Mouse (Mus musculus): ENCODE measurements around the gene Trim80. TPM values are rescaled to one million over a fixed set of nuclear protein-coding genes. Genes with fewer than 3 reads are reported as not detected.

The Trim80 gene
- polyA plus RNA-seq, 1 experiment from 2014 or later, result 0.16 TPM

DNA sequence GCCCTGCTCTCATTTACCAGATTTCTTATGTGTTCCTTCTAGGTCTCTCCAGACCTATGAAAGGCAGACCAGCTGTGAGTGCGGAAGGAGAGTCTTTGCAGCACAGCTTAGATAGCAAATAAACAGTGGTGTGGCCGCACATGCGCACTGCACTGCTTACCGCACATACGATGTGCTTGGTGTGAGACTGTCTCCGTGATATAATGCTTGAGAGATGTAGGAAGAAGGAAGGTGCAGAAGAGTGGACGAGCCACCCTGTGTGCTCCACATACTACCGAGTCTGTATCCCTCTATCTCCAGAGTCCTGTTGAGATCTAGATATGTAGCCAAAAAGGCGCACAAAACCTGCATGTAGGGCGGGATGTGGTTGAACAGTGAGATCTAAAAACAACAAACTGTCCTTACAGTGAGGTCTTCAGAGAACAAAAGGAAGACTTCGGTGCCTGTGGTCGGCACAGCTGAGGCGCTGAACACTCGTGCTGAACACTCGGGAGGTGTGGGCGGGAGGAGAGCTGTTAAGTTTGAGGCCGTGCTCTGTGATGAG is 33.4 kb upstream of the Trim80 start:
- Histone ChIP-seq H3K9me3 (ENCODE audit: control insufficient read depth, low read length) (no peaks in the 10 kb centered on the region), H3K27ac (ENCODE audit: low read depth, low read length) (no peak overlapping the region), H3K4me1 (replicated peaks; ENCODE audit: control insufficient read depth, insufficient read depth, low read length) (peaks cover 32% of the 10 kb centered on the region), H3K4me3 (ENCODE audit: low read depth, low read length) (no peak overlapping the region), H3K36me3 (ENCODE audit: control insufficient read depth, insufficient read depth, low read length) (no peaks in the 10 kb centered on the region; the same call in 1 of the 2 replicates), H3K9ac (ENCODE audit: low read length) (no peak overlapping the region), H3K27me3 (ENCODE audit: control insufficient read depth, insufficient read depth, low read length) (no peaks in the 10 kb centered on the region), H3K4me2 (ENCODE audit: low read depth, low read length, severe bottlenecking) (no peak overlapping the region)
- ATAC-seq (replicated peaks; ENCODE audit: low FRiP score), result no peak
- WGBS, result 95% methylated on average over 17 of the region's 17 CpGs
- no peak for DNase-seq (ENCODE audit: low spot score)

DNA sequence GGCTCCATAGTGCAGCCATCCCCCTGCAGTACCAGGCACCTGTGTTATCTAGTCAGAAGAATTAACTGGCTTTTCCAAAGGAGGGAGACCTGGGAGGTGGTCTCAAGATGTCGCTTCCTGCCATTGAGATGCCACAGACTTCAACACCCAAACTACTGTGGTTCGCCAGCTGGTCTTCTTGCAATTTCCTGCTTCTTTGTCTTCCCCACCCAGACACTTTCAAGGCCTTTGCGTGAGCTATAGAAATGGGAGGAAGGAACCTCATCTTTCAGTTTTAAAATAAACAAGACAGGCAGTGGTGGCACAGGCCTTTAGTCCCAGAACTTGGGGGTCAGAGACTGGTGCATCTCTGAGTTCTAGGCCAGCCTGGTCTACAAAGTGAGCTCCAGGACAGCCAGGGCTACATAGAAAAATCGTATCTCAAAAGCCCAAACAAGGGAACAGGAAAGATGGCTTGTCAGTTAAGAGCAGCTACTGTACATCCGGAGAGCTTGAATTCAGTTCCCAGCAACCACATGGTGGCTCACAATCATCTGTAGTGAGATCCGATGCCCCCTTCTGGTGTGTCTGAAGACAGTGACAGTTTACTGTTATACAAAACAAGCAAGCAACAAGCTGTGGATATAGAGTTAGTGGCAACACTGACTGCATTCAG is 32.0 kb upstream of the Trim80 start:
- Histone ChIP-seq H3K9me3 (ENCODE audit: control insufficient read depth, low read length) (no peaks in the 10 kb centered on the region), H3K27ac (ENCODE audit: low read depth, low read length) (peak overlapping the region; percentile 96), H3K36me3 (ENCODE audit: control insufficient read depth, insufficient read depth, low read length) (no peaks in the 10 kb centered on the region; the same call in 1 of the 2 replicates), H3K9ac (ENCODE audit: low read length) (peak overlapping the region; percentile 58), H3K4me3 (ENCODE audit: low read depth, low read length) (no peak overlapping the region), H3K4me2 (ENCODE audit: low read depth, low read length, severe bottlenecking) (peak overlapping the region; percentile 40; the same call in 1 of the 2 replicates), H3K27me3 (ENCODE audit: control insufficient read depth, insufficient read depth, low read length) (no peaks in the 10 kb centered on the region), H3K4me1 (replicated peaks; ENCODE audit: control insufficient read depth, insufficient read depth, low read length) (peaks cover 39% of the 10 kb centered on the region)
- DNase-seq (ENCODE audit: low spot score) (no peak), ATAC-seq (replicated peaks; ENCODE audit: low FRiP score) (no peak)
- whole genome bisulfite sequencing, result 71% methylated on average over 6 of the region's 6 CpGs

DNA sequence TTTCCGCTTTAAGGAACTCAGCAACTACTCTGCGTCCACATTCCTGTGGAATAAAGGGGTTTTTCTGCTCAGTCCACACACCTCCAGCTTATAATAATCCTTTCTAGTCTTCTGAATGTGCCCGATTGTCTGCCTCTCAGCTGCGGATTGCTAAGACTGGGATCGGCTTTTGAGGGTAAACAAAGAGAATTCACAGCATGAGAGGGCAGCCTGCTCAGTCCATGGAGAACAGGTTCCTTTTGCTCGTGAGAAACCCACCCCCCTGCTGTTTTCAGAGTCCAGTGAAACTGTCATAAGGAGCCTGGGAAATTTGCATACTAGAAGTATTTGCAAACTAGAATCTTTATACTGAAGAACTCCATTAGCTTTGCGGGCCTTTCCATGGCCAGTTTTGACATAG is 30.8 kb upstream of the Trim80 start:
- Histone ChIP-seq H3K4me2 (ENCODE audit: low read depth, low read length, severe bottlenecking) (peak overlapping the region; percentile 40; the same call in 1 of the 2 replicates), H3K27me3 (ENCODE audit: control insufficient read depth, insufficient read depth, low read length) (no peaks in the 10 kb centered on the region), H3K27ac (ENCODE audit: low read depth, low read length) (peak overlapping the region; percentile 96), H3K9me3 (ENCODE audit: control insufficient read depth, low read length) (no peaks in the 10 kb centered on the region), H3K4me1 (replicated peaks; ENCODE audit: control insufficient read depth, insufficient read depth, low read length) (peaks cover 39% of the 10 kb centered on the region), H3K4me3 (ENCODE audit: low read depth, low read length) (no peak overlapping the region; the same call in 1 of the 2 replicates), H3K36me3 (ENCODE audit: control insufficient read depth, insufficient read depth, low read length) (no peaks in the 10 kb centered on the region; the same call in 1 of the 2 replicates), H3K9ac (ENCODE audit: low read length) (peak overlapping the region; percentile 58)
- DNase-seq (ENCODE audit: low spot score) (peak; percentile 78), ATAC-seq (replicated peaks; ENCODE audit: low FRiP score) (peak; percentile 60)
- 10% methylated on average over 7 of the region's 7 CpGs for WGBS

DNA sequence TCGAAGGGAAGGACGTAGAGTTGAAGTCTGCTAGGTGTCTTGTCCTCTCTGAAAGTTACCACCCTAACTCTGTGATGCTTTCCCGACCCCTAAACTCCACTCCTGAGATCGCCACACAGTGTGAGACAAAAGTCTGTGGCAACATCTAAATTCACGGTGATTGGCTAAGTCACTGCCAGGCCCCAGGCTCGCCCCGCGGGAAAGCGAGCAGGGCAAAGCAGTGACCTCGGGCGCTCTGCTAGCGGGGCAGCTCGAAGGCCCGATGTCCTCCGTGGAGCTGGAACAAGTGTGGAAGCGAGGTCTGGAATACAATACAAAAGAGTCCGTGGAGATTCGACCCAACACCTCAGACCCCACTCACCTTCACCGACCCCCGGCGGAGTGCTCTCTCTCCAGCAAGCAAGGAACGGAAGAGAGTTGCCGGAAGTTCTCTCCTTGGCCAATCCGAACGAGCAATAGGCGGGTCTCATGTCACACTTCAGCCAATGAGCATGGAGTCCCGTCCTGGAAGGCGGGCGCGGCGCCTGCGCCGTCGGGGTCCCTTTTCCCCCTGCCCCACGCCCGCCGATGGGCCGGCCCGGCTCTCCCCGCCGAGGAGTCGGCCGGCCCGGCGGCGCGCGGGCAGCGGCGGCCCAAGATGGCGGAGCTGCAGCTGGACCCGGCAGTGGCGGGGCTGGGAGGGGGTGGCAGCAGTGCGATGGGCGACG is 20.7 kb upstream of the Trim80 start, which contains the start of the genes Atp5h and Kctd2:
Gene Atp5h (minus strand): TSS at position 432 of the 707 bp plus-strand sequence.
Gene Kctd2 (plus strand): TSS at position 598 of the 707 bp plus-strand sequence.
- Histone ChIP-seq H3K36me3 (ENCODE audit: control insufficient read depth, insufficient read depth, low read length) (peaks cover 2% of the 10 kb centered on the region; the same call in 1 of the 2 replicates), H3K4me3 (ENCODE audit: low read depth, low read length) (peak within 1 kb of the TSS; percentile 91)
- under 1% methylated on average over 50 of the region's 56 CpGs for WGBS

DNA sequence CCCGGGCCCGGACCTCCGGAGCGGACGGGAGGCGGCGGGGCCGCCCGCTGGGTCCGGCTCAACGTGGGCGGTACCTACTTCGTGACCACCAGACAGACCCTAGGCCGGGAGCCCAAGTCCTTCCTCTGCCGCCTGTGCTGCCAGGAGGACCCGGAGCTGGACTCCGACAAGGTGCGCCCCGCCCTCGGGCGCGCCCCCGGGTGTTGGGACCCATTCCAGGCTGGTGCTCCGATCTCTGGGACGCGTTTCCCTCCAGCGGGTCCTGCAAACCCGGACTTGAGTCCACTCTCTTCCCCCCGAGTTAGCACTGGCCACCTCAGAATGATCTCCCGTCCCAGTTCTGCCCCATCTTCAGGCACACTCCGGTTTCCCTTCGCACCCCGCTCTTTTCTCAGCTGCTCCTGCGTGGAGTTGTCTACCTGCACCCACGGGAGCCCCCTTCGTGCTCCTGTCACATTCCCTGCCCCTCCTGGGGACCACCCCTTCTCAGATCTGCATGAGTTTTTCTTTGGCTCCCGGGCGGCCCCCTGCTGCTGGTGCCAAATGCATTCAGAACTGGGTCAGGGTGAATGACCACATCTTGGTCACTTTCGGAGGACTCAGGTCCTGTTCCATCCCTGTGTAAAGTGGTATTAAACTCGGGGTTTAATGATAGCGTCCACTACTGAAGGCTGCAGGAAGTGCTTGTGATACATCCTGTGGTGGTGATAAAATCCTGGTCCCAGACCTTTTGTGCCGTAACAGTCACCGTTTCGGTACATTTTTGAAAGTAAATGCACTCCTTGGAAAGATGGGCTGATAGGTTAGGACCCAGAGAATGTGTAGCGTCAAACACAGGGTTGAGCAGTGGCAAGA is 19.8 kb upstream of the Trim80 start:
- no peaks in the 10 kb centered on the region for H3K27me3 ChIP-seq (ENCODE audit: control insufficient read depth, insufficient read depth, low read length)
- no peaks in the 10 kb centered on the region for H3K9me3 ChIP-seq (ENCODE audit: control insufficient read depth, low read length)
- peak; percentile 81 for DNase-seq (ENCODE audit: low spot score)
- peaks cover 2% of the 10 kb centered on the region; the same call in 1 of the 2 replicates for H3K36me3 ChIP-seq (ENCODE audit: control insufficient read depth, insufficient read depth, low read length)
- H3K4me3 ChIP-seq (ENCODE audit: low read depth, low read length), result peak overlapping the region; percentile 91
- 2% methylated on average over 43 of the region's 45 CpGs for WGBS
- H3K27ac ChIP-seq (ENCODE audit: low read depth, low read length), result peak overlapping the region; percentile 71
- H3K4me1 ChIP-seq (replicated peaks; ENCODE audit: control insufficient read depth, insufficient read depth, low read length), result peaks cover 8% of the 10 kb centered on the region
- peak; percentile 76 for ATAC-seq (replicated peaks; ENCODE audit: low FRiP score)
- peak overlapping the region; percentile 78 for H3K4me2 ChIP-seq (ENCODE audit: low read depth, low read length, severe bottlenecking)
- peak overlapping the region; percentile 95 for H3K9ac ChIP-seq (ENCODE audit: low read length)

More for the DNA sequence above, 20.7 kb upstream of the Trim80 start, which contains the start of the genes Atp5h and Kctd2:
- Histone ChIP-seq H3K9ac (ENCODE audit: low read length) (peak within 1 kb of the TSS; percentile 95), H3K4me1 (replicated peaks; ENCODE audit: control insufficient read depth, insufficient read depth, low read length) (peaks cover 8% of the 10 kb centered on the region), H3K9me3 (ENCODE audit: control insufficient read depth, low read length) (no peaks in the 10 kb centered on the region), H3K27ac (ENCODE audit: low read depth, low read length) (peak within 1 kb of the TSS; percentile 71), H3K4me2 (ENCODE audit: low read depth, low read length, severe bottlenecking) (peak within 1 kb of the TSS; percentile 81), H3K27me3 (ENCODE audit: control insufficient read depth, insufficient read depth, low read length) (no peaks in the 10 kb centered on the region)
- DNase-seq (ENCODE audit: low spot score) (peak; percentile 98), ATAC-seq (replicated peaks; ENCODE audit: low FRiP score) (peak; percentile 98)

DNA sequence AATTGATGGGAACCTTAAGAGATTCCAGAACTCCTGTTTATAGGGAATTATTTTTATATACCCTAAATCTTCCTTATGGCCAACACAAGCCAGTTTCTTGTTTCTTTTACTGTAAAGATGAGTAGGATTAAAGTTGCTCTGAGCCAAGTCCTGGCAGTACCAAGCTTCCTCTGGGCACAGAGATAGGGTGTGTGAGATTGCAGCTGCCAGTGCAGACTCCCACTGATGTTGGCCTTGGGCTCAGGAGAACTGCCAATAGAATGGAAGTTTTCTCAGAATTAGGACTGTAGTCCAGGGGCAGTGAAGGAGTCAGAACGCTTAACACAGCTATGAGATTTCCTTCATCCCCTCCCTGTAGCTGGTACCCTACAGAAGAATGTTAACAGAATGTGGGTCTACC is 19.0 kb upstream of the Trim80 start:
- Histone ChIP-seq H3K9ac (ENCODE audit: low read length) (no peak overlapping the region; the same call in 1 of the 2 replicates), H3K27ac (ENCODE audit: low read depth, low read length) (no peak overlapping the region), H3K27me3 (ENCODE audit: control insufficient read depth, insufficient read depth, low read length) (no peaks in the 10 kb centered on the region), H3K4me2 (ENCODE audit: low read depth, low read length, severe bottlenecking) (peak overlapping the region; percentile 78), H3K4me1 (replicated peaks; ENCODE audit: control insufficient read depth, insufficient read depth, low read length) (peaks cover 8% of the 10 kb centered on the region), H3K9me3 (ENCODE audit: control insufficient read depth, low read length) (no peaks in the 10 kb centered on the region), H3K4me3 (ENCODE audit: low read depth, low read length) (no peak overlapping the region; the same call in 1 of the 2 replicates), H3K36me3 (ENCODE audit: control insufficient read depth, insufficient read depth, low read length) (peaks cover 1% of the 10 kb centered on the region; the same call in 1 of the 2 replicates)
- ATAC-seq (replicated peaks; ENCODE audit: low FRiP score), result no peak
- DNase-seq (ENCODE audit: low spot score), result no peak
- WGBS, result 66% methylated on average over 1 of the region's 1 CpGs

DNA sequence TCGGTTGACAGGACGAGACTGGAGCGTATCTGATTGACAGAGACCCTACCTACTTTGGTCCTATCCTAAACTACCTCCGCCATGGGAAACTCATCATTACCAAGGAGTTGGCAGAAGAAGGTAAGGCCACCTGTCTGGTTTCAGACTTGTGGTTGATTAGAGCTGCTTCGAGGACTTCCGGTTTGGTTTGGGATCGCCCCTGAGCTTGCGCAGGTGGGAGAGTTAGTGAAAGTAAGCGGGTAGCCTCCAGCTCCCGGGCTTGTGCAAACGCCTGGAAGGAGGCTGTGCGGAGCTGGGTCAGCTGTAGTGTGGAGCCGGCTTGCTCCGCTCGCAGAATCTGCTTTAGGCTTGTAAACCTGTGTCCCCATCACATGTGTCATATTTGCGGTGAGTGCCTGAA is 18.4 kb upstream of the Trim80 start:
- no peak overlapping the region for H3K4me3 ChIP-seq (ENCODE audit: low read depth, low read length)

DNA sequence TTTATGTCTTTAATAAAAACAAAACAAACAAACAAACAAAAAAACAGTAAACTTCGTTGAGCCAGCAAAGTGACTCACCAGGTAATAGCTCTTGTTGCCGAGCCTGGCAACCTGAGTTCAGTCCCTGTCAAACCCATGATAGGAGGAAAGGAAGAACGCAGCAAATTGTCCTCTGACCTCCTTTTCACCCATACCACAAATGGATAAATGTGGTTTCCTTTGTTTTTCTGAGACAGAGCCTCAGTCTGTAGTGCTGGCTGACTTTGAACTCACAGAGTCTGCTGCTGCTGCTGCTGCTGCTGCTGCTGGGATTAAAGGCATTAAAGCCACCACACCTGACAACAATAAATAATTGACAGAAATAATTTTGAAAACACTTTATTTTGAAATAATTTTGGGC is 17.3 kb upstream of the Trim80 start:
- no peak for DNase-seq (ENCODE audit: low spot score)
- Histone ChIP-seq H3K4me2 (ENCODE audit: low read depth, low read length, severe bottlenecking) (no peak overlapping the region), H3K36me3 (ENCODE audit: control insufficient read depth, insufficient read depth, low read length) (no peaks in the 10 kb centered on the region; the same call in 1 of the 2 replicates)

More for the DNA sequence above, 18.4 kb upstream of the Trim80 start:
- WGBS, result 89% methylated on average over 16 of the region's 16 CpGs
- no peak overlapping the region for H3K27ac ChIP-seq (ENCODE audit: low read depth, low read length)
- H3K9me3 ChIP-seq (ENCODE audit: control insufficient read depth, low read length), result no peaks in the 10 kb centered on the region
- ATAC-seq (replicated peaks; ENCODE audit: low FRiP score) (no peak), DNase-seq (ENCODE audit: low spot score) (no peak)
- no peak overlapping the region for H3K9ac ChIP-seq (ENCODE audit: low read length)
- H3K4me1 ChIP-seq (replicated peaks; ENCODE audit: control insufficient read depth, insufficient read depth, low read length), result peaks cover 8% of the 10 kb centered on the region
- H3K36me3 ChIP-seq (ENCODE audit: control insufficient read depth, insufficient read depth, low read length), result no peaks in the 10 kb centered on the region; the same call in 1 of the 2 replicates
- no peak overlapping the region for H3K4me2 ChIP-seq (ENCODE audit: low read depth, low read length, severe bottlenecking)
- no peaks in the 10 kb centered on the region for H3K27me3 ChIP-seq (ENCODE audit: control insufficient read depth, insufficient read depth, low read length)

More for the DNA sequence above, 17.3 kb upstream of the Trim80 start:
- no peak for ATAC-seq (replicated peaks; ENCODE audit: low FRiP score)
- Histone ChIP-seq H3K4me3 (ENCODE audit: low read depth, low read length) (no peak overlapping the region), H3K9ac (ENCODE audit: low read length) (no peak overlapping the region), H3K27me3 (ENCODE audit: control insufficient read depth, insufficient read depth, low read length) (no peaks in the 10 kb centered on the region), H3K9me3 (ENCODE audit: control insufficient read depth, low read length) (no peaks in the 10 kb centered on the region), H3K4me1 (replicated peaks; ENCODE audit: control insufficient read depth, insufficient read depth, low read length) (peaks cover 8% of the 10 kb centered on the region), H3K27ac (ENCODE audit: low read depth, low read length) (no peak overlapping the region)
- 84% methylated on average over 3 of the region's 3 CpGs for WGBS

All from forebrain, embryonic 11.5 days (tissue).